In genomic region chr3:17811290-17811689, GRCm38 (mm10) we compare ENCODE assay signal across 31 mouse cellular contexts.
DNase-seq lines count a peak whose midpoint lies in the region; ATAC-seq and TF ChIP-seq lines count a peak whose summit lies in the region.
"Had no signal": no experiment of that assay in that cellular context is flagged by ENCODE, and none has a peak within 500 bp of the region (broad histone marks: within the 10 kb centered on the region; RNA-seq: fewer than 3 reads in every experiment).

No protein-coding gene starts in this region.

- no peak overlapping the region for H3K27ac ChIP-seq in forebrain, embryonic 15.5 days (replicated peaks)
- no peak overlapping the region for H3K27ac ChIP-seq in forebrain, postnatal 0 days (ENCODE audit: low read depth, low read length)
- H3K27ac ChIP-seq in hindbrain, embryonic 13.5 days: 0 out of 2 replicates have a peak overlapping the region, but pooled peaks have one; percentile 23
- no peak overlapping the region for H3K27ac ChIP-seq in hindbrain, embryonic 12.5 days
- H3K27ac ChIP-seq in midbrain, embryonic 15.5 days: peak overlapping the region; percentile 26
- H3K27ac ChIP-seq: embryonic facial prominence, embryonic 10.5 days; embryonic facial prominence, embryonic 15.5 days; gastrocnemius, adult 2 months; heart, embryonic 10.5 days; hindbrain, embryonic 10.5 days; liver, embryonic 12.5 days; neural tube, embryonic 15.5 days had no signal

- H3K4me1 ChIP-seq in forebrain, embryonic 15.5 days: no peaks in the 10 kb centered on the region; the same call in 1 of the 2 replicates
- peaks cover 3% of the 10 kb centered on the region; the same call in 1 of the 2 replicates for H3K4me1 ChIP-seq in forebrain, postnatal 0 days (ENCODE audit: insufficient read depth)
- peaks cover 7% of the 10 kb centered on the region; the same call in 1 of the 2 replicates for H3K4me1 ChIP-seq in hindbrain, embryonic 13.5 days (replicated peaks)
- H3K4me1 ChIP-seq in hindbrain, embryonic 12.5 days: no peaks in the 10 kb centered on the region
- H3K4me1 ChIP-seq in midbrain, embryonic 15.5 days: peaks cover 11% of the 10 kb centered on the region; the same call in 1 of the 2 replicates
- H3K4me1 ChIP-seq: embryonic facial prominence, embryonic 10.5 days; embryonic facial prominence, embryonic 15.5 days; heart, embryonic 10.5 days; hindbrain, embryonic 10.5 days; liver, embryonic 12.5 days; megakaryocyte, embryonic 14.5 days; neural tube, embryonic 15.5 days had no signal

- H3K4me2 ChIP-seq in forebrain, embryonic 15.5 days (replicated peaks): no peak overlapping the region
- H3K4me2 ChIP-seq in forebrain, postnatal 0 days (ENCODE audit: low read depth): no peak overlapping the region
- H3K4me2 ChIP-seq in hindbrain, embryonic 13.5 days: no peak overlapping the region
- H3K4me2 ChIP-seq in hindbrain, embryonic 12.5 days (replicated peaks): no peak overlapping the region
- H3K4me2 ChIP-seq in midbrain, embryonic 15.5 days: no peak overlapping the region
- H3K4me2 ChIP-seq: embryonic facial prominence, embryonic 15.5 days; liver, embryonic 12.5 days; neural tube, embryonic 15.5 days had no signal

- H3K9me3 ChIP-seq in forebrain, embryonic 15.5 days: no peaks in the 10 kb centered on the region
- no peaks in the 10 kb centered on the region for H3K9me3 ChIP-seq in forebrain, postnatal 0 days (ENCODE audit: low read length)
- H3K9me3 ChIP-seq in hindbrain, embryonic 13.5 days: no peaks in the 10 kb centered on the region
- H3K9me3 ChIP-seq in hindbrain, embryonic 12.5 days (replicated peaks): no peaks in the 10 kb centered on the region
- H3K9me3 ChIP-seq in midbrain, embryonic 15.5 days: no peaks in the 10 kb centered on the region
- H3K9me3 ChIP-seq: embryonic facial prominence, embryonic 10.5 days; embryonic facial prominence, embryonic 15.5 days; heart, embryonic 10.5 days; hindbrain, embryonic 10.5 days; liver, embryonic 12.5 days; megakaryocyte, embryonic 14.5 days; neural tube, embryonic 15.5 days had no signal

- H3K36me3 ChIP-seq in forebrain, embryonic 15.5 days: no peaks in the 10 kb centered on the region
- no peaks in the 10 kb centered on the region for H3K36me3 ChIP-seq in forebrain, postnatal 0 days (ENCODE audit: insufficient read depth)
- H3K36me3 ChIP-seq in hindbrain, embryonic 13.5 days: no peaks in the 10 kb centered on the region
- no peaks in the 10 kb centered on the region for H3K36me3 ChIP-seq in hindbrain, embryonic 12.5 days
- no peaks in the 10 kb centered on the region for H3K36me3 ChIP-seq in midbrain, embryonic 15.5 days (replicated peaks)
- H3K36me3 ChIP-seq: embryonic facial prominence, embryonic 10.5 days; embryonic facial prominence, embryonic 15.5 days; heart, embryonic 10.5 days; hindbrain, embryonic 10.5 days; liver, embryonic 12.5 days; neural tube, embryonic 15.5 days had no signal

- no peak for TF ChIP-seq CTCF in forebrain, postnatal 0 days (IDR thresholded peaks at IDR 0.05; ENCODE audit: low read depth)
- TF ChIP-seq CTCF in brain, embryonic 14.5 days (IDR thresholded peaks at IDR 0.05; ENCODE audit: borderline replicate concordance, extremely low read depth, insufficient read depth, insufficient read length): no peak

- no peak for DNase-seq in forebrain, postnatal 0 days
- peak; percentile 60 for DNase-seq in brain, embryonic 14.5 days (ENCODE audit: low read depth)
- no peak for DNase-seq in lung, postnatal 25 days (ENCODE audit: low spot score)
- DNase-seq in gastrocnemius, postnatal 14 days: no peak
- DNase-seq: adrenal gland, postnatal 10 days; cerebellum, adult 11-12 months; cerebellum, postnatal 10 days; gastrocnemius, adult 2 months; heart, postnatal 10 days; kidney, adult 9 months; kidney, postnatal 10 days; layer of hippocampus, postnatal 36 days; left cerebral cortex, postnatal 4 days; liver, postnatal 0 days; lung, postnatal 4 days; right cerebral cortex, adult 18-20 months; spleen, adult 18-20 months; thymus, postnatal 14 days had no signal

- TF ChIP-seq POLR2A in brain, embryonic 14.5 days (IDR thresholded peaks at IDR 0.05; ENCODE audit: borderline replicate concordance, extremely low read depth, insufficient read depth, insufficient read length, poor library complexity, severe bottlenecking): no peak

- intact Hi-C loops in gastrocnemius, postnatal 14 days (cut with DNase I; ENCODE audit: low total_unique reads): no loop called here

- 23% methylated on average over 6 of the region's 6 CpGs for WGBS in forebrain, embryonic 15.5 days
- WGBS in forebrain, postnatal 0 days: 23% methylated on average over 6 of the region's 6 CpGs
- WGBS in hindbrain, embryonic 13.5 days: 56% methylated on average over 6 of the region's 6 CpGs
- 54% methylated on average over 6 of the region's 6 CpGs for WGBS in hindbrain, embryonic 12.5 days
- 24% methylated on average over 6 of the region's 6 CpGs for WGBS in midbrain, embryonic 15.5 days

- H3K27me3 ChIP-seq in forebrain, embryonic 15.5 days: no peaks in the 10 kb centered on the region
- H3K27me3 ChIP-seq in forebrain, postnatal 0 days (ENCODE audit: insufficient read depth, low read length): no peaks in the 10 kb centered on the region
- H3K27me3 ChIP-seq in hindbrain, embryonic 13.5 days: no peaks in the 10 kb centered on the region
- no peaks in the 10 kb centered on the region for H3K27me3 ChIP-seq in hindbrain, embryonic 12.5 days
- no peaks in the 10 kb centered on the region for H3K27me3 ChIP-seq in midbrain, embryonic 15.5 days (replicated peaks)
- H3K27me3 ChIP-seq: embryonic facial prominence, embryonic 15.5 days; liver, embryonic 12.5 days; megakaryocyte, embryonic 14.5 days; neural tube, embryonic 15.5 days had no signal

- H3K9ac ChIP-seq in forebrain, embryonic 15.5 days (replicated peaks): no peak overlapping the region
- H3K9ac ChIP-seq in forebrain, postnatal 0 days: no peak overlapping the region
- no peak overlapping the region for H3K9ac ChIP-seq in hindbrain, embryonic 13.5 days
- H3K9ac ChIP-seq in hindbrain, embryonic 12.5 days: no peak overlapping the region
- no peak overlapping the region for H3K9ac ChIP-seq in midbrain, embryonic 15.5 days
- H3K9ac ChIP-seq: embryonic facial prominence, embryonic 15.5 days; liver, embryonic 12.5 days; liver, postnatal 0 days; neural tube, embryonic 15.5 days had no signal

- no peak overlapping the region for H3K4me3 ChIP-seq in forebrain, embryonic 15.5 days
- H3K4me3 ChIP-seq in forebrain, postnatal 0 days (ENCODE audit: low read depth, low read length): no peak overlapping the region
- no peak overlapping the region for H3K4me3 ChIP-seq in hindbrain, embryonic 13.5 days
- no peak overlapping the region for H3K4me3 ChIP-seq in hindbrain, embryonic 12.5 days
- no peak overlapping the region for H3K4me3 ChIP-seq in midbrain, embryonic 15.5 days
- H3K4me3 ChIP-seq: embryonic facial prominence, embryonic 10.5 days; embryonic facial prominence, embryonic 15.5 days; gastrocnemius, adult 2 months; heart, embryonic 10.5 days; hindbrain, embryonic 10.5 days; liver, embryonic 12.5 days; megakaryocyte, embryonic 14.5 days; neural tube, embryonic 15.5 days had no signal

- ATAC-seq in forebrain, embryonic 15.5 days (replicated peaks): 0 out of 2 replicates have a peak, but pooled peaks have one; percentile 29
- no peak for ATAC-seq in forebrain, postnatal 0 days
- no peak for ATAC-seq in hindbrain, embryonic 13.5 days (ENCODE audit: low FRiP score)
- ATAC-seq in hindbrain, embryonic 12.5 days (ENCODE audit: low FRiP score): no peak
- ATAC-seq in midbrain, embryonic 15.5 days (replicated peaks): peak; percentile 53; the same call in 1 of the 2 replicates
- ATAC-seq: intestine, postnatal 0 days; liver, embryonic 12.5 days; liver, postnatal 0 days; Patski had no signal

Comparison
In these comparisons a context has a peak if more than half of its experiments do, and no peak if none do; other contexts are left out.
1. ATAC-seq: peak in forebrain, embryonic 15.5 days (single experiment) and midbrain, embryonic 15.5 days (single experiment); none in forebrain, postnatal 0 days (single experiment), hindbrain, embryonic 13.5 days (single experiment) and hindbrain, embryonic 12.5 days (single experiment).
2. H3K27ac ChIP-seq: peak in hindbrain, embryonic 13.5 days (single experiment) and midbrain, embryonic 15.5 days (single experiment); none in forebrain, embryonic 15.5 days (single experiment), forebrain, postnatal 0 days (single experiment) and hindbrain, embryonic 12.5 days (single experiment).